Mouse (Mus musculus) hindbrain, embryonic 12.5 days (tissue): Measurements from ENCODE around the gene Trpv4. TPM values are rescaled to one million over a fixed set of nuclear protein-coding genes. Genes with fewer than 3 reads are reported as not detected.

Experiments used
- ATAC-seq: fragments of 200-750 bp; cut with Nextera tagmentation; 2 replicates; pipeline ENCODE4 v1.8.0; 2017; ENCODE audit warnings: moderate TSS enrichment; ENCODE audit not compliant: low FRiP score
- H3K27ac ChIP-seq: fragments of 300-500 bp; sonication (generic); 2 replicates; pipeline ENCODE4 v1.5.1; 2016; ENCODE audit warnings: mild to moderate bottlenecking
- H3K27me3 ChIP-seq: fragments of 300-500 bp; sonication (generic); 2 replicates; pipeline ENCODE4 v1.6.1; 2016; ENCODE audit warnings: mild to moderate bottlenecking
- H3K36me3 ChIP-seq: fragments of 300-500 bp; sonication (generic); 2 replicates; pipeline ENCODE4 v1.6.1; 2016; ENCODE audit warnings: mild to moderate bottlenecking
- H3K4me1 ChIP-seq: fragments of 300-500 bp; sonication (generic); 2 replicates; pipeline ENCODE4 v1.6.1; 2016
- H3K4me2 ChIP-seq: fragments of 300-500 bp; sonication (generic); replicated peaks from 2 replicates; pipeline ENCODE4 v1.6.1; 2016; ENCODE audit warnings: mild to moderate bottlenecking
- H3K4me3 ChIP-seq: fragments of 300-500 bp; sonication (generic); 2 replicates; pipeline ENCODE4 v1.5.1; 2016; ENCODE audit warnings: mild to moderate bottlenecking
- H3K9ac ChIP-seq: fragments of 300-500 bp; sonication (generic); 2 replicates; pipeline ENCODE4 v1.6.1; 2016; ENCODE audit warnings: mild to moderate bottlenecking, moderate library complexity
- H3K9me3 ChIP-seq: fragments of 300-500 bp; sonication (generic); replicated peaks from 2 replicates; pipeline ENCODE4 v1.6.1; 2016; ENCODE audit warnings: mild to moderate bottlenecking
- WGBS: fragments of 180-500 bp; shearing (Covaris S2); methylation state at CpG from one replicate; pipeline ENCODE4 v1.1.7; 2016; 5-methylcytosine and 5-hydroxymethylcytosine counted together
- polyA plus RNA-seq: library from polyadenylated mRNA; unstranded; fragments of >200 nt; fragmentation: Nextera tagmentation; extraction: Ambion mirVana; gene quantifications from 2 replicates; pipeline ENCODE4 v1.2.1, GENCODE M21; 2016

The Trpv4 gene
- polyA plus RNA-seq, 1 experiment from 2014 or later, result 1.3 TPM

- Histone ChIP-seq H3K36me3 (no peaks in the 10 kb centered on the region), H3K27me3 (no peaks in the 10 kb centered on the region), H3K9me3 (no peaks in the 10 kb centered on the region), H3K4me1 (peaks cover 36% of the 10 kb centered on the region), H3K9ac (no peak overlapping the region), H3K4me2 (no peak overlapping the region), H3K27ac (no peak overlapping the region), H3K4me3 (no peak overlapping the region)
- no peak for ATAC-seq
Observed at GRCm38 (mm10) chr5:114687901-114688300, 29.7 kb upstream of the Trpv4 start.

- 61% methylated on average over 7 of the region's 7 CpGs for WGBS
- no peaks in the 10 kb centered on the region for H3K9me3 ChIP-seq
- H3K4me2 ChIP-seq, result no peak overlapping the region
- H3K4me1 ChIP-seq, result peaks cover 37% of the 10 kb centered on the region
- no peak for ATAC-seq
- H3K27me3 ChIP-seq, result no peaks in the 10 kb centered on the region
- no peak overlapping the region for H3K27ac ChIP-seq
- H3K9ac ChIP-seq, result no peak overlapping the region
- no peaks in the 10 kb centered on the region for H3K36me3 ChIP-seq
- H3K4me3 ChIP-seq, result no peak overlapping the region
Observed at GRCm38 (mm10) chr5:114686726-114687210, 28.5 kb upstream of the Trpv4 start.

GRCm38 (mm10) chr5:114685986-114686385 lies 27.8 kb upstream of the Trpv4 start:
- Histone ChIP-seq H3K9ac (no peak overlapping the region), H3K27ac (no peak overlapping the region), H3K4me1 (peaks cover 34% of the 10 kb centered on the region), H3K4me3 (no peak overlapping the region), H3K9me3 (no peaks in the 10 kb centered on the region), H3K4me2 (no peak overlapping the region), H3K36me3 (no peaks in the 10 kb centered on the region), H3K27me3 (no peaks in the 10 kb centered on the region)
- no peak for ATAC-seq
- 92% methylated on average over 5 of the region's 5 CpGs for WGBS

GRCm38 (mm10) chr5:114681717-114682116 lies 23.5 kb upstream of the Trpv4 start:
- Histone ChIP-seq H3K36me3 (peaks cover 7% of the 10 kb centered on the region; the same call in 1 of the 2 replicates), H3K9ac (no peak overlapping the region), H3K9me3 (no peaks in the 10 kb centered on the region), H3K27ac (no peak overlapping the region), H3K4me2 (no peak overlapping the region), H3K27me3 (no peaks in the 10 kb centered on the region), H3K4me3 (no peak overlapping the region), H3K4me1 (peaks cover 32% of the 10 kb centered on the region)
- no peak for ATAC-seq
- 80% methylated on average over 8 of the region's 8 CpGs for WGBS

GRCm38 (mm10) chr5:114680676-114681285 lies 22.6 kb upstream of the Trpv4 start:
- no peaks in the 10 kb centered on the region for H3K9me3 ChIP-seq
- 73% methylated on average over 19 of the region's 19 CpGs for WGBS
- ATAC-seq, result no peak
- H3K4me3 ChIP-seq, result no peak overlapping the region
- no peaks in the 10 kb centered on the region for H3K27me3 ChIP-seq
- H3K27ac ChIP-seq, result no peak overlapping the region
- no peak overlapping the region for H3K4me2 ChIP-seq
- H3K9ac ChIP-seq, result no peak overlapping the region
- H3K4me1 ChIP-seq, result peaks cover 32% of the 10 kb centered on the region
- H3K36me3 ChIP-seq, result peaks cover 16% of the 10 kb centered on the region

GRCm38 (mm10) chr5:114679841-114680591 lies 21.8 kb upstream of the Trpv4 start:
- peaks cover 22% of the 10 kb centered on the region for H3K36me3 ChIP-seq
- H3K27me3 ChIP-seq, result no peaks in the 10 kb centered on the region
- H3K9ac ChIP-seq, result no peak overlapping the region
- WGBS, result 57% methylated on average over 17 of the region's 17 CpGs
- H3K4me3 ChIP-seq, result no peak overlapping the region
- peaks cover 32% of the 10 kb centered on the region for H3K4me1 ChIP-seq
- peak overlapping the region; percentile 7; the same call in 1 of the 2 replicates for H3K27ac ChIP-seq
- ATAC-seq, result no peak
- no peak overlapping the region for H3K4me2 ChIP-seq
- no peaks in the 10 kb centered on the region for H3K9me3 ChIP-seq

- H3K27ac ChIP-seq, result no peak overlapping the region
- peaks cover 43% of the 10 kb centered on the region for H3K36me3 ChIP-seq
- no peaks in the 10 kb centered on the region; the same call in 1 of the 2 replicates for H3K27me3 ChIP-seq
- 86% methylated on average over 8 of the region's 8 CpGs for WGBS
- H3K4me2 ChIP-seq, result no peak overlapping the region
- peaks cover 3% of the 10 kb centered on the region for H3K4me1 ChIP-seq
- H3K9me3 ChIP-seq, result no peaks in the 10 kb centered on the region
- no peak overlapping the region for H3K9ac ChIP-seq
- no peak for ATAC-seq
- H3K4me3 ChIP-seq, result no peak overlapping the region
Observed at GRCm38 (mm10) chr5:114674594-114674993, 16.4 kb upstream of the Trpv4 start.

- ATAC-seq, result no peak
- H3K36me3 ChIP-seq, result peaks cover 46% of the 10 kb centered on the region
- H3K4me3 ChIP-seq, result no peak overlapping the region
- H3K9me3 ChIP-seq, result no peaks in the 10 kb centered on the region
- H3K4me1 ChIP-seq, result no peaks in the 10 kb centered on the region
- no peaks in the 10 kb centered on the region; the same call in 1 of the 2 replicates for H3K27me3 ChIP-seq
- no peak overlapping the region for H3K9ac ChIP-seq
- WGBS, result 87% methylated on average over 13 of the region's 13 CpGs
- H3K27ac ChIP-seq, result no peak overlapping the region
- no peak overlapping the region for H3K4me2 ChIP-seq
Observed at GRCm38 (mm10) chr5:114673114-114673513, 14.9 kb upstream of the Trpv4 start.

- Histone ChIP-seq H3K4me3 (no peak overlapping the region), H3K4me1 (peaks cover 11% of the 10 kb centered on the region), H3K27me3 (no peaks in the 10 kb centered on the region; the same call in 1 of the 2 replicates), H3K4me2 (no peak overlapping the region), H3K27ac (no peak overlapping the region), H3K9me3 (no peaks in the 10 kb centered on the region), H3K36me3 (peaks cover 16% of the 10 kb centered on the region), H3K9ac (no peak overlapping the region)
- WGBS, result 92% methylated on average over 5 of the region's 5 CpGs
- no peak for ATAC-seq
Observed at GRCm38 (mm10) chr5:114669014-114669413, 10.8 kb upstream of the Trpv4 start.

- H3K36me3 ChIP-seq, result peaks cover 4% of the 10 kb centered on the region; the same call in 1 of the 2 replicates
- H3K4me1 ChIP-seq, result peaks cover 11% of the 10 kb centered on the region
- ATAC-seq, result peak; percentile 83
- no peaks in the 10 kb centered on the region; the same call in 1 of the 2 replicates for H3K27me3 ChIP-seq
- H3K27ac ChIP-seq, result no peak overlapping the region
- peak overlapping the region; percentile 59 for H3K4me2 ChIP-seq
- no peaks in the 10 kb centered on the region for H3K9me3 ChIP-seq
- no peak overlapping the region for H3K9ac ChIP-seq
- peak overlapping the region; percentile 23 for H3K4me3 ChIP-seq
- WGBS, result 5% methylated on average over 36 of the region's 36 CpGs
Observed at GRCm38 (mm10) chr5:114667228-114667856, 9.1 kb upstream of the Trpv4 start.

- Histone ChIP-seq H3K9me3 (no peaks in the 10 kb centered on the region), H3K4me3 (no peak overlapping the region), H3K36me3 (peaks cover 4% of the 10 kb centered on the region; the same call in 1 of the 2 replicates), H3K27ac (no peak overlapping the region), H3K27me3 (no peaks in the 10 kb centered on the region; the same call in 1 of the 2 replicates), H3K4me2 (no peak overlapping the region), H3K4me1 (peaks cover 11% of the 10 kb centered on the region), H3K9ac (no peak overlapping the region)
- 60% methylated on average over 1 of the region's 1 CpGs for WGBS
- no peak for ATAC-seq
Observed at GRCm38 (mm10) chr5:114666659-114667058, 8.4 kb upstream of the Trpv4 start.

GRCm38 (mm10) chr5:114664750-114665149 lies 6.5 kb upstream of the Trpv4 start:
- Histone ChIP-seq H3K4me1 (peaks cover 11% of the 10 kb centered on the region), H3K9me3 (no peaks in the 10 kb centered on the region), H3K36me3 (peaks cover 4% of the 10 kb centered on the region; the same call in 1 of the 2 replicates), H3K27ac (no peak overlapping the region), H3K4me3 (no peak overlapping the region), H3K9ac (0 out of 2 replicates have a peak overlapping the region, but pooled peaks have one; percentile 23), H3K27me3 (peaks cover 5% of the 10 kb centered on the region), H3K4me2 (no peak overlapping the region)
- WGBS, result 75% methylated on average over 7 of the region's 7 CpGs
- no peak for ATAC-seq
